Mouse (Mus musculus) neural tube, embryonic 15.5 days (tissue): ENCODE data around the gene Ackr1. TPM values are rescaled to one million over a fixed set of nuclear protein-coding genes. Genes with fewer than 3 reads are reported as not detected.
"Not testable (repeated sequence)": the region's sequence is repeated elsewhere in the genome, so short reads cannot be mapped to it uniquely, and the experiment has no call there.

ENCODE experiments used
- ATAC-seq: fragments of 200-750 bp; cut with Nextera tagmentation; 2 replicates; pipeline ENCODE4 v1.8.0; 2017; ENCODE audit warnings: mild to moderate bottlenecking, moderate TSS enrichment, moderate library complexity; ENCODE audit not compliant: low FRiP score
- H3K27ac ChIP-seq: fragments of 300-500 bp; sonication (generic); replicated peaks from 2 replicates; pipeline ENCODE4 v1.5.1; 2015; ENCODE audit warnings: mild to moderate bottlenecking, inconsistent platforms
- H3K27me3 ChIP-seq: fragments of 300-500 bp; sonication (generic); replicated peaks from 2 replicates; pipeline ENCODE4 v1.6.1; 2015; ENCODE audit warnings: inconsistent platforms
- H3K36me3 ChIP-seq: fragments of 300-500 bp; sonication (generic); 2 replicates; pipeline ENCODE4 v1.6.1; 2015; ENCODE audit warnings: inconsistent platforms
- H3K4me1 ChIP-seq: fragments of 300-500 bp; sonication (generic); 2 replicates; pipeline ENCODE4 v1.6.1; 2015; ENCODE audit warnings: inconsistent platforms
- H3K4me2 ChIP-seq: fragments of 300-500 bp; sonication (generic); 2 replicates; pipeline ENCODE4 v1.6.1; 2015; ENCODE audit warnings: inconsistent platforms, mild to moderate bottlenecking, moderate library complexity
- H3K4me3 ChIP-seq: fragments of 300-500 bp; sonication (generic); replicated peaks from 2 replicates; pipeline ENCODE4 v1.5.1; 2015; ENCODE audit warnings: mild to moderate bottlenecking, inconsistent platforms
- H3K9ac ChIP-seq: fragments of 300-500 bp; sonication (generic); replicated peaks from 2 replicates; pipeline ENCODE4 v1.6.1; 2015; ENCODE audit warnings: mild to moderate bottlenecking, inconsistent platforms
- H3K9me3 ChIP-seq: fragments of 300-500 bp; sonication (generic); replicated peaks from 2 replicates; pipeline ENCODE4 v1.6.1; 2016; ENCODE audit warnings: inconsistent platforms
- WGBS: fragments of 180-500 bp; shearing (Covaris S2); methylation state at CpG from one replicate; pipeline ENCODE4 v1.1.7; 2015; ENCODE audit warnings: mixed read lengths; 5-methylcytosine and 5-hydroxymethylcytosine counted together
- polyA plus RNA-seq: library from polyadenylated mRNA; unstranded; fragments of >200 nt; fragmentation: Nextera tagmentation; extraction: Ambion mirVana; gene quantifications from 2 replicates; pipeline ENCODE4 v1.2.1, GENCODE M21; 2015

Gene Ackr1
- polyA plus RNA-seq, 1 experiment from 2014 or later: 18.2 TPM

DNA sequence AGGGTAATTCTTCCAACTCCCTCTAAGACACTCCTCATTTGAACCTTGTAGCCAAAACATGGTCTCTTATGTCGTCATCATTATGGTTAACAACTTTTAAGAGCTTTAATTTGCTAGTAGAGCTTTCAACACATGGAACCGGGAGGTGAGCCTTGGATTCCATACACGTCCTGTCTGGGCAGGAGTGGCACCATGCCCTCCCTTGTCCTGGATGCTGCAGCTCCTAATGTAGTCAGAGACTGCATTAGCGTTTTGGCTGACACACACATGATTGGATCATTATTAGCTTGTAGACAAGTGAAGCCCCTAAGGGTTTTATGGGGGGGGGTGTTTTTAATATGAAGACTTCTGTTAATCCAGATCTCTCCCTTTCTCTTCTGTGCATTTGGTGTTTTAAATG is 8.6 kb downstream of the Ackr1 start:
- no peaks in the 10 kb centered on the region for H3K9me3 ChIP-seq
- H3K27me3 ChIP-seq: no peaks in the 10 kb centered on the region
- 66% methylated on average over 4 of the region's 4 CpGs for WGBS
- no peak overlapping the region for H3K4me3 ChIP-seq
- ATAC-seq: no peak
- no peak overlapping the region for H3K27ac ChIP-seq
- peaks cover 14% of the 10 kb centered on the region; the same call in 1 of the 2 replicates for H3K4me1 ChIP-seq
- H3K4me2 ChIP-seq: no peak overlapping the region
- H3K36me3 ChIP-seq: no peaks in the 10 kb centered on the region
- H3K9ac ChIP-seq: no peak overlapping the region

DNA sequence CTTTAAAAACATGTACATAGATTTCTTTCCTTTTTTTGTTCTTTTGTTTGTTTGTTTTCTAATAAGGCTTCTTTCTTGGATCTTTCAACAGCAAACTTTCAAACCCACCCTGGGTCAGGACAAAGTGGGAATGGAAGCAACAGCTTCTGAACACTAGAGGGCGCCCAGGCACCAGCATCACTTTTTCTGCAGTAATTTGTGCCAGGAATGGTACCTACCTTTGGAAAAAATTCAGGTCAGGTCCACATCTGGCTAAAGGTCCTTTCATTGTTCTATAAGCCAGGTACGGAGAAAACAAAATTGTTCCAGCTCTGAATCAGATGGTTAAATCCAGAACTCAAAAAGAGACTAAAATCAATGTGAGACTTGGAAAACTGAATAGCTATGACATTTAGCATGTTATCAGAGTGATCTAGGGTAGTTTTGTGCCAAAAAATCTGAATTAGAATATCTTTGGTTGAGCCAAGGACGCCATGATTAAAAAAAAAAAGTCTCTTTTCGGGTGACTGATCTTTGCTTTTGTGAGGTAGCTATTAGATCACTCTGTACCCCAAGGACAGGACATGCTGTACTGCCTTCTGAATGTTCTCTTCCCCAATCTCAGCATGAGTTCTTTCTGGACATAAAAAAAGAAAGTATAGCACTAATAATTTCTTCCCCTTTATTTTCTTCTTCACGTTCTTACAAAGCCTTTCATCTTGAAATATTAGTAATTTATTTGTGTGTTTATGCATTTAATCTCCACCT is 9.5 kb downstream of the Ackr1 start:
- no peak for ATAC-seq
- 33% methylated on average over 5 of the region's 5 CpGs for WGBS
- H3K27ac ChIP-seq: no peak overlapping the region
- H3K36me3 ChIP-seq: no peaks in the 10 kb centered on the region
- H3K4me1 ChIP-seq: peaks cover 7% of the 10 kb centered on the region; the same call in 1 of the 2 replicates
- H3K9me3 ChIP-seq: no peaks in the 10 kb centered on the region
- H3K9ac ChIP-seq: no peak overlapping the region
- H3K4me3 ChIP-seq: no peak overlapping the region
- no peak overlapping the region for H3K4me2 ChIP-seq
- no peaks in the 10 kb centered on the region for H3K27me3 ChIP-seq

DNA sequence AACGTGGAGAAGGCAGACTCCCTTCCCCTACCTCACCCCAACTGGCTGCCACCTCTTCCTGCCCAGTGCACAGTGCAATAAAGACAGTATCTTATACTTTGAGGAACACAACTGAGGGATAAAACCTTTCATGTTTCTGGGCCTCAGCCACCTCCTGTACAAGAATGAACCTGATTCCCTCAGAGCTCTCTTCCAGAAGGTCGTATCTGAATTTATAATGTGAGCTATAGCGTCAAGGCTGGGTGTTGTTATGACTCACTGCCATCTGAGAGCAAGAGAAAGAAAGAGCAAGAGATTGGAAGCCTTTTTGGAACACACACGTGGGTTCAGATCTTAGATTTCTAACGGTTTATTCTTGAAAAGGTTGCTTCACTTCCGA is 11.3 kb downstream of the Ackr1 start:
- H3K27ac ChIP-seq: no peak overlapping the region
- H3K36me3 ChIP-seq: no peaks in the 10 kb centered on the region
- H3K4me2 ChIP-seq: no peak overlapping the region
- H3K9me3 ChIP-seq: no peaks in the 10 kb centered on the region
- H3K4me3 ChIP-seq: no peak overlapping the region
- no peaks in the 10 kb centered on the region for H3K27me3 ChIP-seq
- no peak overlapping the region for H3K9ac ChIP-seq
- H3K4me1 ChIP-seq: no peaks in the 10 kb centered on the region
- WGBS: 71% methylated on average over 6 of the region's 6 CpGs
- peak; percentile 30; the same call in 1 of the 2 replicates for ATAC-seq

DNA sequence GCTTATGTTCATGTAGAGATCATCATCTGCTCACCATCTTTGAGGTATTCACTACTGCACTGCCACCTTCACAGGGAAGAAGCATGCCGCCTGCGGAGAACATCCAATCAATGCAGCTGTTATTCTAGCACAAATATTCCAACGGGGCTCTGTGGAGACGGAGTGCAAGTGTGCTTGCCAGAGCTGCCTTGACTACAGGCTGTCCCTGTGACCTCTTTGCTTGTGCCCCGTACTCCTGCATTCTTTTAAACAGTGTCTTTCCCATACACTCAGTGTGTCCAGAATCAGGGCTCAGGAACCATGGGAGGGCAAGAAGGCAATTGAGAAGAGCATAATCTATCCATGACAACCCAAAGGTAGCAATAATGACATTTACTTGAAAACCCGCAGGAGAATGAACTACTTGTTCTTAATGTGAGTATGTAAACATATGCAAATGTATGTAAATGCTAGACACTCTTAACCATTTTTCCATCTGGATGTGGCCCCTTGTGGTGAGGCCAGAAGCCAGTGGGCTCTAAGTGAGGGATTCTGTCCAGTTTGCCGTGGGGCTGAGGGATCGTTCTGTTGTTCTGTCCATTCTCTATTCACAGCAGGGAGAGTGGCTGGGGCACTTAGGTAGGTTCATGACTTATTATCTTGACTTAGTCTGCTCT is 11.8 kb downstream of the Ackr1 start:
- H3K9me3 ChIP-seq: no peaks in the 10 kb centered on the region
- H3K27me3 ChIP-seq: no peaks in the 10 kb centered on the region
- no peaks in the 10 kb centered on the region for H3K4me1 ChIP-seq
- WGBS: 39% methylated on average over 8 of the region's 8 CpGs
- no peak overlapping the region for H3K4me2 ChIP-seq
- H3K36me3 ChIP-seq: no peaks in the 10 kb centered on the region
- H3K27ac ChIP-seq: no peak overlapping the region
- ATAC-seq: peak; percentile 65
- H3K9ac ChIP-seq: no peak overlapping the region
- no peak overlapping the region for H3K4me3 ChIP-seq

DNA sequence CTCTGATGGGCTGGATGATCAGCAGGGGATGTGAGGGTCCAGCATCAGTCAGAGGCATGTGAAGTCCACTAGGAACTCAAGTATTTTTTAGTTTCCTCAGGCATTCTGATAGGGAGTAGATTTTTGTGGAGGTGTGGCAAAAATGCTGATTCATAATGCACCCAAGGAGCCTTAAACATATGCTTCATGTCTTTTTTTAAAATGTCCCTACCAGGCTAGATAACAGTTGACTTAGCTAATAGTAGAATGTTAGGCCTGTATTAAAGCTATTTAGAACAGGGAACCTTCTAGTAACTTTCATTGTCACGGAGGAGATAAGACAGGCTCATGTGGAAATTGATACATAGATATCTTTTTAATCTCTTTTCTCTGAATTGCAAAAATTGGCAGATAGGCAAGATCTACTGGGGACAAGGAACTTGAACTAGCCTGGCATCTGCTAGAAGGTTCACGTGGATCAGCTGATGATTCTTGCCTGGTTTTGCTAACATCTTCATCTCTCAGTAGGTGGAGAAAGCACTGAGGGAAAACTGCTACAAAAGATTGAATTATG is 15.5 kb downstream of the Ackr1 start:
- WGBS: 88% methylated on average over 2 of the region's 2 CpGs
- H3K36me3 ChIP-seq: no peaks in the 10 kb centered on the region
- H3K4me3 ChIP-seq: no peak overlapping the region
- H3K4me1 ChIP-seq: no peaks in the 10 kb centered on the region
- no peaks in the 10 kb centered on the region for H3K27me3 ChIP-seq
- no peak for ATAC-seq
- H3K9ac ChIP-seq: no peak overlapping the region
- no peak overlapping the region for H3K27ac ChIP-seq
- H3K9me3 ChIP-seq: no peaks in the 10 kb centered on the region
- H3K4me2 ChIP-seq: no peak overlapping the region

DNA sequence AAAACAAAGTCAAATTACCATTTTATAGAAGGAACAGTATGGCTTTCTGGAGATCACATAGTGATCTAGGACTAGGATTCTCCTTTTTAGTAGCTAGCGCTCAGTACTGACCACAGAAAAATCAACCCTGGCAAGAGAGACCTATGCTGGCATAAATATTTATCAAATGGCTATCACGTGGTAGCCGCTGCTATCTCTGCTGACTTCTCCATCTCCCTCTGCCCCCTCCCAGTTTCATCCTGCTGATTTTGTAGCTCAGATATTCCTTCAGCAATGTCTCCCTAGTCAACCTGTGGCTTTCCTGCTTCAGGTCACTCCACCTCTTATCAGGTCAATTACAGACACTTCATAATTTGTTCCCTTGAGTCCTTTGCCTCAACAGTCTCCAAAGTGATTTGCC is 17.8 kb downstream of the Ackr1 start:
- Histone ChIP-seq H3K9ac (no peak overlapping the region), H3K4me1 (no peaks in the 10 kb centered on the region), H3K4me3 (no peak overlapping the region), H3K27ac (no peak overlapping the region), H3K27me3 (no peaks in the 10 kb centered on the region), H3K36me3 (no peaks in the 10 kb centered on the region), H3K4me2 (no peak overlapping the region), H3K9me3 (no peaks in the 10 kb centered on the region)
- no peak for ATAC-seq
- 91% methylated on average over 3 of the region's 3 CpGs for WGBS

DNA sequence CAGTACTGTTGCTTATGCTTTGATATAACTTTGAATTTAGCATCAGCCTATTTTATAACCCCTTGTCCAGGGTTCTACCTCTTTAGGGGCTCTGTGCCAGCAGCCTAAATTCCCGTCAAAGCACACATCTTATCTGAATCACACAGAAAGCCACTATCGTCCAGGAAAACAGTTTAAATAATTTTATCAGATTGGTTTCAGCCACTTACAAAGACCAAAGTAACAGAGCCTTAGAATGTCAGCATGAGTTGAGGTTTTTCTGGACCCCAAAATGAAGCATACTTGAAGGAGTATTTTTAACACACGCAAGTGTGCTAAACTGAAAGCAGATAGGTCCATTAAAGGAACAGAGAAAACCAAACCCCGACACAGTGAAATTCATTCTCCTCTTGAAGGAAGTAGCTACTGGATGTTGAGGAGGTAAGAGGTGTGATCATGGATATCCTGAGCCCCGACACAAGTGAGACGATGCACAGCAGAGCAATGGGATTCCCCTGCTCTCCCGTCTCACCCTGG is 20.0 kb downstream of the Ackr1 start:
- H3K36me3 ChIP-seq, H3K4me1 ChIP-seq, H3K9ac ChIP-seq, H3K4me2 ChIP-seq, H3K9me3 ChIP-seq, ATAC-seq, H3K27me3 ChIP-seq, H3K27ac ChIP-seq, H3K4me3 ChIP-seq: not testable (repeated sequence)
- WGBS: 90% methylated on average over 7 of the region's 7 CpGs

DNA sequence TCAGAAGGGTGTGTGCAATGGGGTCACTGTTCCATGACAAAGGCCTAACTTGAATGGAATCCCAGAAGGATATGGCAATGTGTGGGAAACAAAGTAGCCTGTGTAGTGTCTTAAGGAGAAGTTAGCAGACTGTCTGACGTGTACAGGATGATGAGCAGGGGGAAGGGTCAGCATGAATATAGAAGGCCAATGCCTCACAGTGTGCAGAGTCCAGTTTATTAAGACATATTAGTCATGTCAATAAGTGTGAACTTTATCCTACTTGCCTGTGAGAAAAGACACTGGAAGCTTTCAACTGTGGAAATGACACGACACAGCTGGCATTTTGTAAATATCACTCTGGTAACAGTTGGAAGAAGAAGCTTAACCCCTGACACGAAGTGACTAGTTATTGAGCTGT is 30.8 kb downstream of the Ackr1 start:
- H3K9me3 ChIP-seq, ATAC-seq, H3K27me3 ChIP-seq, H3K9ac ChIP-seq, H3K27ac ChIP-seq, H3K4me1 ChIP-seq, H3K36me3 ChIP-seq, H3K4me2 ChIP-seq, H3K4me3 ChIP-seq: not testable (repeated sequence)
- 60% methylated on average over 3 of the region's 3 CpGs for WGBS

Other genes with a start within 250 kb of the Ackr1 start
- not detected in 2 replicates for gene Olfr1408, start 196.4 kb downstream of the Ackr1 start, polyA plus RNA-seq
- not detected in 2 replicates for gene Olfr1406, start 143.1 kb downstream of the Ackr1 start, polyA plus RNA-seq
- gene Olfr218, start 135.9 kb downstream of the Ackr1 start, polyA plus RNA-seq: not detected in 2 replicates
- not detected in 2 replicates for gene Olfr1404, start 121.4 kb downstream of the Ackr1 start, polyA plus RNA-seq
- gene Fcer1a, start 106.5 kb downstream of the Ackr1 start, polyA plus RNA-seq: not detected in 2 replicates
- not detected in 2 replicates for gene Olfr418, start 67.7 kb downstream of the Ackr1 start, polyA plus RNA-seq
- not detected in 2 replicates for gene Mptx2, start 56.0 kb downstream of the Ackr1 start, polyA plus RNA-seq
- gene Aim2, start 17.1 kb upstream of the Ackr1 start, polyA plus RNA-seq: 2.2 and 3.2 TPM in 2 replicates
- gene Cadm3, start 33.9 kb upstream of the Ackr1 start, polyA plus RNA-seq: 61.0 and 91.8 TPM in 2 replicates
- 0.26 TPM in 1 of 2 replicates, not detected in the other for gene Ifi206, start 157.3 kb upstream of the Ackr1 start, polyA plus RNA-seq
- not detected in 2 replicates for gene Ifi214, start 202.2 kb upstream of the Ackr1 start, polyA plus RNA-seq